Mouse (Mus musculus): ENCODE measurements around the gene Saa4.
A peak's percentile ranks its signal among the peaks of the same experiment; 100 is the strongest.
"Not testable (repeated sequence)": the region's sequence is repeated elsewhere in the genome, so short reads cannot be mapped to it uniquely, and the experiment has no call there.

Saa4 gene

DNA sequence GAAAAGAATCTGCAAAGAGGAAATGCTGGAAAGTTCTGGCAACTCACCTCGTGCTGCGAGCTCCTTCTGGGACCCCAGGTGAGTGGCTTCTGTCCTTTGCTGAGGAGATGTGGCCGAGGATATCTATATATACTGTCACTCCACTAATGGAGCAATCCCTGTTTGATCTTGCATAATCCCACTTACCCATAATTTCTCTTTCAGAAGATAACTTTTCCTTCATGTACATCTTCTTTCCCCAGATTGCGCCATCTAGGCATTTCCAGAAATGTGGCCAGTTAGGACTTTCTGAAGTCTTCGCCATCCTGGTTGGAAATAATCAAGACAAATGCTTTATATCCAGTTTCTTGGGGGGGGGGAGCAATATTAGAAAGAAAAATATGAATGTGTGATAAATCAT, 16.8 kb downstream of the Saa4 start, which contains the start of gene Saa3:
Gene Saa3, minus strand, starts transcription at position 101 of the 400 bp plus-strand sequence.
- DNase-seq: no peak

DNA sequence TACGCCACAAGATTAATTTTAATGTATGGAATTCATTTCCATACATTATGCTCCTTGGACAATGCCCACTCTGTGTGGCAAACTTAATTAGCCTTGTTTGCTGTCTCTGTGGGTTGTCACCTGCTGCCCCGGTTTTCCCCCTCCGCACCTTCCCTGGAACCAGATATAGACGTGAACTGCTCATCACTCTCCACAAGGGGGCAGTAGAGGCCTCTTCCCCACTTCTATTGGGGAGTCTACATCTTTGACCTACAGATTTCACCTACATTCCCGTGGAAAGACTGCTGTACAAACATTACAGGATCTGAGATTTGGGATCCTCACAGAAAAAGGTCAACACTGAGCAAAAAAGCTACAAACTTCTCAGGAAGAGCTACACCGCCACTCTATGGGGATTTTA, 17.9 kb downstream of the Saa4 start:
- DNase-seq: peak; percentile 39 to 76

DNA sequence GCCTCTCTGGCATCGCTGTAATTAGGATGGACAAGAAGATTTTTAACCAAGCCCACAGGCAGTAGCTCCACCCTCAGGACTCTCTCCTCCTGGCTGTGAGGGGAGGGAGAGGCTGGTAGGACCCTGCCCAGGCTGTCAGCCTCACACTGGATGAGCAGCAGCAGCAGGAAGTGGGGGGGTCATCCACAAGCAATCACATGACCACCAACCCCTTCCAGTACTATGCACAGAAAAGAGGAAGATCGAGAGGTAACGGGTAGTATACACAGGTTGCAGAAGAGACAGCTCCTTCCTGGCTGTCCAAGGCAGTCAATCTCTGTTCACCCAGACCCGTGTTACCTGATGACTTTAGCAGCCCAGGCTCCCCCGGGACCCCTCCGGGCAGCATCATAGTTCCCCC, 20.2 kb downstream of the Saa4 start:
- no peak for DNase-seq

DNA sequence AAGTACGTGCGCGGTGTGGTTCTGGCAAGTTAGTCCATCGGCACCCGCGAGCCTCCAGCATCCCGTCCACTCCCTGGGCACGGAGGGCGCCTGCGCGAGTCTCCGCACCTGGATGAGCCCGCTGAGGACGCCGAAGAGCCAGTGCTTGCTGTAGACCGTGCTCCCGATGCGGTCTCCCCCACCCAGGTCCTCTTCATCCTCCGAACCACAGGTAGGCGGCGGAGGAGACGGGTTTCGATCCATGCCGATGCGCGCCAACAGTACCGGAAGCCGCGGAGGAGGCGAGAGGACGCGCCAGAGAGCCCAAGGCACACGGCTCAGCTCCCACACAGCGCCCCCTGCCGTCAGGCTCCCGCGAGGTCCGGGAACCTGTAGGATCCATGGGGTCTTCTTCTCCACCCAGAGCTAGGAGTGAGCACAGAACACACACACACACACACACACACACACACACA, 22.0 kb downstream of the Saa4 start, which contains the start of gene Saal1:
Gene Saal1, minus strand, starts transcription at position 291 of the 455 bp plus-strand sequence.
- peak; percentile 87 to 89 for DNase-seq

DNA sequence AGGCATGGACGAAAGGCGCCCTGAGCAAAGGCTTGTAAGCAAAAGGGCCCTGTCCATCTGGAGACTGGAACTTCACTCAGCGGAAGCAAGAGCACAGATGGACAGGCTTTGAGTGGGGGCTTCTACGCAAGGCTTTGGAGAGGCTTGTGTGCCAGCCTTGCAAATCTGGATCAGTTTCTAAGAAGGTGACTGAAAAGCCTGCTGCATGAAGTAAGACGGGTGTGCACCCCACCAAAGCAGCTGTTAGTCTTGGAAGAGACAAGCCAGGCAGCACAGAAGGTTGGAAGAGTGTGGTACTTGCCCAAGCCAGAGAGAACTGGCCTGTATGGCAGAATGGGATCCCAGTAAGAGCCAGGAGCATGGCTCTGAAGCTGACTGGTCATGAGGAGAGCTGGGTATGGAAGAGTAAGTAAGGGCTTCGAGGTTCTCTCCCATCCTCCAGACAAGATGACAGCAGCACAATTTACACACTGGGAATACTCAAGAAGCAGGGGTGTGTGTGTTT, 31.8 kb downstream of the Saa4 start:
- DNase-seq: no peak

DNA sequence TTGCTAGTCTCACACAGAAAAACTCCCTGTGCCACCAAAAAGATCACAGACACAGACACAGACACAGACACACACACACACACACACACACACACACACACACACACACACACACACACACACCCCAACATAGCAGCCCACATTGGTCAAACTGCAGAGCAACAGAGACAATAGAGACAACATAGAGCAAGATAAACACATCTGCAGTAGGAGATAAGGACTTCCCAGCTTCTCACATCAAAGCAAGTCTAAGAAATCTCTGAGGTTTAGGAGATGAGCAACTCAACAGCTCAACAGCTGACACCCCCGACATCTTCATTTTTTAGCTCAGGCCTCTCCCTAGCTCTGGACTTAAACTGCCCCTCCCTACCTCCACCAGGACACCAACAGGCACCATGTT, 35.6 kb downstream of the Saa4 start:
- no peak for DNase-seq

DNA sequence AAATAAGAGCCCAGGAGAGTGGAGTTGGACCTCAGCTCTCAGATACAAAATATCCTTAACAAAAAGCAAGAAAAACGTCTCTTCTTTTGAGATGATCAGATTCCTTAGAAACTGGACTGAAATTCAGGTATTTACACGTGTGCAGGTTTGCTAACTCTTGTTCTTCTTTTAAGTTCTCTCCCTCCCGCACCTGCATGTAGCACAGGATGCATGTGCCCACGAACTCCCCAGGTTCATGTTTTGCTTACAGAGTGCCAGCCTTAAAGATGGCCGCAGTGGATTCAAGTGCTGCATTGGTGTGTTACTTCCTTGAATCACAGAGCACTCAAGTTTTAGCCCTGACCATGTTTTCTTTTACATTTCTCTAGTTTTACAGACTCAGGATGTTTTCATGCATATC, 45.6 kb downstream of the Saa4 start:
- DNase-seq: no peak

DNA sequence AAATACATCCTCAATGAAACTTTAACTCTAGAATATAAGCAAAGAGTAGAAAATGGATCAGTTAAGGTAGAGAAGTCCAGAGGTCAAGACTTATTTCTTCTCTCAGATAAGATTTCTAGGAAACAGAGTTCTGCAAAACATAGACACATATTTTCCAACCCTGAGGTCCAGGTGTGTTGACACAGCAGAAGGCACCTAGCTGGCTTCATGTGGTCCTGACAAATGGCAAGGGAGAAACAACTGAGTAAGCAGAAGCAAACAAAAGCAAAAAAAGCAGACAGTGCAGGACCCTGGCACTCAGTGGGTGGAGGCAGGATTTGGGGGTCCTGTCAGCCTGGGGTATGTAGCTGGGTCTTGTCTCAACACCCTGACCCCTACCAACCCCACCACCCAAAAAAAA, 51.7 kb downstream of the Saa4 start:
- DNase-seq: peak in 1 of 2 experiments; percentile 8

DNA sequence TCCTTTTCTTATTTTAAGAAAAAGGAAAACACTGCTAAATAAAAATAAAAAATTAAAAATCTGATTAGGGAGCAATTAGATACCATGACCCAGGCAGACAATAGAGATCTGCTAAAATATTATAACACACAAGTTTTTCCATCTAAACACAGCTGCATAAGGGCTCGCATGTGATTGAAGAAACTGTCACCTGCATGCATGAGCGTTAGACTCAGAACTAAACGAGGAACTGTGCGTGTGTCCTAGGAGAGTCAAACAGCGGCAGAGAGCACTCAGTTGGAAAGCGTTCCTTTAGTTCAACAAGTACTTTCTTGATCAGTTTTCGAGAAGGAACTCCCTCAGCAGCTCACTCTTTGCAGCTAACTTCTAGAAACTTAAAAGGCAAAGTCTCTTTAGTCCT, 53.4 kb downstream of the Saa4 start:
- DNase-seq: not testable (repeated sequence)

DNA sequence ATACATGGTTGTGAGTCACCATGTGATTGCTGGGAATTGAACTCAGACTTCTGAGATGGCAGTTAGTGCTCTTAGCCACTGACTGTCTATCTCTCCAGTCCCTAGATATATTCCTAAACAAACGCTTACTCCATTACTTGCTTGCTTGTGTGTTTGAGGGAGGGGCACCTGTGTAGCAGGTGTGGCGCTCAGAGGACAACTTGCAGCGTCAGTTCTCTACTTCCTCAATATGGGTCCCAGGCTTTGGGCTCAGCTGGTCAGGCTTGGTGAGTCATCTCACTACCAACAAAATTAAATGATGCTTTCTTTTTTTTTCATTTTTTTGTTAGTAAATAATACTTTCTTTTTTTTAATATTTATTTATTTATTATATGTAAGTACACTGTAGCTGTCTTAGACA, 54.0 kb downstream of the Saa4 start:
- DNase-seq: no peak
